Mouse (Mus musculus) heart, adult 18-20 months (tissue): Measurements from ENCODE around the gene Hexim1. TPM values are rescaled to one million over a fixed set of nuclear protein-coding genes. Genes with fewer than 3 reads are reported as not detected.
A peak's percentile ranks its signal among the peaks of the same experiment; 100 is the strongest.

Experiments
- DNase-seq, 2 experiments: peaks; one replicate each; pipeline ENCODE4 v3.0.0; 2021 to 2022; ENCODE audit warnings: mixed read lengths in 1 of 2
- total RNA-seq, 2 experiments: library from RNA; stranded (reverse); gene quantifications; 2 replicates each; pipeline ENCODE4 v1.2.3; 2021

Gene Hexim1
- total RNA-seq, 2 experiments from 2014 or later = 20.0 to 21.5 TPM

GRCm38 (mm10) chr11:103116959-103117590, 1.0 kb downstream of the Hexim1 start:
- DNase-seq = peak; percentile 87 to 88

DNA sequence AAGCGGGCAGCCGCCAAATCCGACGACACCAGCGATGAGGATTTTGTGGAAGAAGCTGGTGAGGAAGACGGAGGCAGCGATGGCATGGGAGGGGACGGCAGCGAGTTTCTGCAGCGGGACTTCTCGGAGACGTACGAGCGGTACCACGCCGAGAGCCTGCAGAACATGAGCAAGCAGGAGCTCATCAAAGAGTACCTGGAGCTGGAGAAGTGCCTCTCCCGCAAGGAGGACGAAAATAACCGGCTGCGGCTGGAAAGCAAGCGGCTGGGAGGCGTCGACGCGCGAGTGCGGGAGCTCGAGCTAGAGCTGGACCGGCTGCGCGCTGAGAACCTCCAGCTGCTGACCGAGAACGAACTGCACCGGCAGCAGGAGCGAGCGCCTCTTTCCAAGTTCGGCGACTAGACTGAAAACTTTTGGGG, 1.6 kb downstream of the Hexim1 start:
- DNase-seq = peak in 1 of 2 experiments; percentile 55

DNA sequence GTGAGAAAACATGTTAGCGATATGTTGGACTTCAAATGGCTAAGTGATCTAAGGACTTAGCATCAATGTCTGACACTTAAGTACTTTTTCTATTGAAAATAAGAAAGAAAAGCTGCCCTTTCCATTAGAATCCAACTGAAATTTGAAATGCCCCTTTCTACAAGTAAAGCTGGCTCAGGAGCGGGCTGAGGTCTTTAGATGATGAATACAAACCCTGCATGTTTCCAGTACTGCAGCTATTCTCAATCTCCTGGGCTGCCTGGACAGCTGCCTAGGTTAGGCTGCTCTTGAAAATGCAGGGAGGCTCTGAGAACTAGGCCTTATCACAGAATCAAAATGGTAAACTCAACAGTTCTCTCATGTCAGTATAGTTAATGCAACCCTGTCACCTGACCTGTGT, 2.8 kb downstream of the Hexim1 start:
- DNase-seq = peak in 1 of 2 experiments; percentile 12

DNA sequence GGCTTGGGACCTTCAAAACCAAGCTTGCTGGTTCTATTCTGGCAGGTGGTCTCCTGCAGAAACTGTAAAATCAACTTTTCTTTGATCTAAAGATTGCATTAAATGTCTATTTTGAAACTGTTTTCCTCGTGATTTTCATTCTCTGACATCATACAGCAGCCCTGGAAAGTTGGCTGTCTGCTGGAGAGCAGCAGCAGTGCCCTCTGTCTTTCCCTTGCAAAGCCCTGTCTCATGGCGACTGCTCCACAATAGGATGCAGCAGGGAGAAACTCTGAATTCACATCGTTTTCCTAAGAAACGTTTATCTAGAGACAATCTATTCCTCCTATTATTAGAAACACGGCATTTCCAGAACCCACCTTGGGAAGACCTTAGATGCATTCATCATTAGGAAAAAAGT, 3.6 kb downstream of the Hexim1 start:
- peak in 1 of 2 experiments; percentile 23 for DNase-seq

DNA sequence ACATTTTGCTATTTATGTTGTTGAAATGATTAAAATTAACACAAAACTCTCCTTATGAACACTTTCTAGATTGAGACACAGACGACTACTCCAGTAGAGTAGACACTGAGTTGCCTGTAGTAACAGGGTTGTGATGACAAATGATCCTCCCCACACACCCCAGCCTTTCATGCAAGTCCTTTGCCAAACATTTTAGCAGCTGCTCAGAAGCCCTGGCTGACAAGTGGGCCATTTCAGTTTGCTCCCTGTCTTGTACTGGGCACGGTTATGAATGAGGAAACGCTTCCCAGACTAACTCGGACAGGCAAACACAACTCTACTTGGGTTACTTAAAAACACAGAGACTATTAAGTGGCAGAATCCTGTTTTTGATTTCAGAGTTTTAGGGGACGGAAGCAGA, 4.3 kb downstream of the Hexim1 start:
- DNase-seq = peak in 1 of 2 experiments; percentile 36

DNA sequence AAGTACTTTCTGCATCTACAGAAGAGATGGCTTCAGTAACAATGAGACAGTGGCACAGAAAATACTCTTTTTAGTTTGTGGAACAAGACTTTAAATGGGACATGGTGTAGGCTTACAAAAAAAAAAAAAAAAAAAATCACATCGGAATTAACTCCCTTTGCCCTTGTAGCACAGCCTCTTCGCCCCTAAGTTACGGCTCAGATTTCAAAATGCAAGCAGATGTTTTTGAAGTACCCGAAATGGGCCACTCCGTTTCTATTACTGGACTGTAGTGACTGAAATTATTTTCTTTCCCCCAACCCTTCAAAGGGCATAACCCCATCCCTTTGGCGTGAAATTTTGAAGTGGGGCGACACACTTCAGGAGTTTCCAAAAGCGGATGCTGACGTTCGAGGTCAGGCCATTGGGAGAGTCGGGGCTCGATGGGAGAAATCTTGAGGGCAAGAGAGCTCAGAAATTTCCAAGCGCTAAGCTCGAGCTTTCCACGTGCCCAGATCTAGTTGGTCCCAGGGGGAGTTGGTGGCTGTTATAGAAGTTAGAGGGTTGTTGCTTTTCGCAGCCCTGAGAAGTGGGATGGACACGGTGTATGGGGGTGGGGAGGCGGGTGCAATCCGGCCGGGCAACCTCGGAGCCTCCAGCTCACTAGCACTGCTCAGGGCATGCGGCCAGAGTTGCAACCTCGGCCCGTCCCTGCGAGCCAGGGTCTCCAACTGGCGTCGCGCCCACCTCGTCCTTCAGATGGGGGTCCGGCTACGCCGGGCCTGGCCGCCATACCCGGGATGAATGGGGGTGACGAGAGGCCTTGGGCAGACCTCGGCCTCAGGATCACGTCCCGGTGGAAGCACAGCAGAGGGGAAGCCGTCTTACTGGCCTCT, 15.9 kb downstream of the Hexim1 start, which contains the start of gene Hexim2:
TSS of gene Hexim2 (plus strand) at position 729 of the 875 bp plus-strand sequence.
- peak; percentile 60 to 82 for DNase-seq

- peak; percentile 100 for DNase-seq
Measured at GRCm38 (mm10) chr11:103132576-103133455, 16.8 kb downstream of the Hexim1 start.

- DNase-seq = no peak
Measured at GRCm38 (mm10) chr11:103133456-103134185, 17.6 kb downstream of the Hexim1 start.

DNA sequence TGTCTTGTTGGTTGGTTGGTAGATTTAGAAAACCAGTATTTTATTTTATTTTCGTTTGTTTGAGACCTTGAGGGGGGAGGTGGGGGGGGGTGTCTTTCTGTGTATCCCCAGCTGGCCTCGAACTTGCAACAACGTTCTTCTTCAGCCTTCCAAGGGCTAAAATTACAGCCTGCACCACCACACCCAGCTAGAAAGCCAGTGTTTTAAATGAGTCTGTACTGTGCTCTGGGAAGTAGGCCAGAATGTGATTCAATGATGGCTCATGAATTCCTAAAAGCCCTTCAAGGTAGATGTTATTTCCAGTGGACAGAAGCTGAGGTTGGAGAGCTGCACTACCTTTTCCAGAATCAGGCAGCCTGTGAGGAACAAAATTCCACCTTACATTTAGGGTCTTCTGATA, 18.2 kb downstream of the Hexim1 start:
- no peak for DNase-seq

DNA sequence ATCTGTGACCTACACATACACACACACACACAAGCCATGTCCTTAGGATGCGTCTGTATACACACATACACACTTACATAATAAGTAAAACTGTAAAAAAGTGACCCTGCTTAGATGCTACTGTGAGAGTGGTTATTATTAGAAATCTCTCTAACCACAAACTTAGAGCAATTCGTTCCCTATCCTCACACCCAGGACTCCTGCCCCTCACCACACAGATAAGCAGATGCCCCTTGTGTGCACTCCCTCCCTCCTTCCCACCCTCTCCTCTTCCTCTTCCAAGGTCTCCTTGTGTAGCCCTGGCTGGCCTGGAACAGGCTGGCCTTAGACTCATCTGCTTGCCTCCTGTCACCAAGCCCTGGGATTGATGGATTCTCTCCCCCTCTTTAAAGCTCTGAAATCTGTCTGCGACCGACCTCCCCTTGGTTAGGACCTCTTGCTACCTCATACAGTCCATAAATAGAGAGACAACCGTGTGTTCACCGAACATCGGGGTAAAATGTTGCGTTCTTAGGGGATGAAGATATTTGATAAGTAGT, 20.1 kb downstream of the Hexim1 start:
- no peak for DNase-seq

DNA sequence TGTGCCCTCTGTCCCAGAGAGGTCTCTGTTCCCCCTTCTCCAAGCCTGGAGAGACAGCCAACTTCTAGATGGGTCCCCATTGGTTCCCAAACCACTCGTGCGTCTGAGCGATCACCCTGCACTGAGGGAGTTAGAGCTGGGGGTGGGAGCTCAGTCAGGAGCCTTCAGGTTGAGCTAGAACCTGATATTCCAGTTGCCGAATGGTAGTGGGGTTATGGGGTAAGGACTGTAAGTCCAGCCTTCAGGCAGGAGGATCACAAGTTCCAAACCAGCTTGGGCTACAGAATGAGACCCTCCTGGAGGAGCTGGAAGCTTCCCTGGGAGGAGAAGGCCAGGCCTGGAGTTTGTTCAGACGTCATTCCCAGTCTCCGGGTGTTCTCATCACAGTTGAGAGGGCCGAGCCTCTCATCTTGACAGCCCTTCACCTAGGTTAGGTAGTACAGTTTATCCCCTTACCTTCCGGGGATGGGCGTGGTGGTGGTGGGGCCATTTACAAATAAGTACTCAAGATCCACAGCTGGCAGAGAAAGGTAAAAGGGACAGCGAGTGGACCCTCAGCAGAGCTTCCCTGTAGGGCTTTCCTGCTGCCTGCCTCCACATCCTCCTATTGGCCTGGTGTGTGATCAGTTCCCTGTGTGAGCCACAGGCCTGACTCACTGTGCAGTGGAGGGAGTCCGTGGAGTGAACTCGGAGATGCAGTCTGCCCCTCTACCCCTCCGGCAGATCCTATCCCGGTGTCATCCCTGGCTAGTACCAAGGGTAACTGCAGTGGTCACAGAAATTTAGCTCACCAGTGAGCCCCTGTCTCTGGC, 24.1 kb downstream of the Hexim1 start:
- no peak for DNase-seq

GRCm38 (mm10) chr11:103140763-103141100, 24.7 kb downstream of the Hexim1 start:
- peak in 1 of 2 experiments; percentile 52 for DNase-seq

- DNase-seq = peak; percentile 81 to 84
Measured at GRCm38 (mm10) chr11:103141101-103141943, 25.3 kb downstream of the Hexim1 start.

DNA sequence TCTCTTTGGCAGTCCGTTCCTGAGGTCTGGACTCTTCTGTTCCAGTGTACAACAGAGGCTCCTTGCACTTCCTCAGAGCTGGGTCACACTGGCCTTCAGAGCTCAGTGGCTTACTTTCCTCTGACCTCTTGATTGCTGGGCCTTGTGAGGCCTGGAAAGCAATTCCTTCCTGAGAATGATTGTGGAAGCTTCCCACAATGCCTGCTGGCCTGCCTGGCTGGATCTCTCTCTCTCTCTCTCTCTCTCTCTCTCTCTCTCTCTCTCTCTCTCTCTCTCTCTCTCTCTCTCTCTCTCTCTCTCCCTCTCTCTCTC, 25.9 kb downstream of the Hexim1 start:
- peak; percentile 24 to 42 for DNase-seq

DNA sequence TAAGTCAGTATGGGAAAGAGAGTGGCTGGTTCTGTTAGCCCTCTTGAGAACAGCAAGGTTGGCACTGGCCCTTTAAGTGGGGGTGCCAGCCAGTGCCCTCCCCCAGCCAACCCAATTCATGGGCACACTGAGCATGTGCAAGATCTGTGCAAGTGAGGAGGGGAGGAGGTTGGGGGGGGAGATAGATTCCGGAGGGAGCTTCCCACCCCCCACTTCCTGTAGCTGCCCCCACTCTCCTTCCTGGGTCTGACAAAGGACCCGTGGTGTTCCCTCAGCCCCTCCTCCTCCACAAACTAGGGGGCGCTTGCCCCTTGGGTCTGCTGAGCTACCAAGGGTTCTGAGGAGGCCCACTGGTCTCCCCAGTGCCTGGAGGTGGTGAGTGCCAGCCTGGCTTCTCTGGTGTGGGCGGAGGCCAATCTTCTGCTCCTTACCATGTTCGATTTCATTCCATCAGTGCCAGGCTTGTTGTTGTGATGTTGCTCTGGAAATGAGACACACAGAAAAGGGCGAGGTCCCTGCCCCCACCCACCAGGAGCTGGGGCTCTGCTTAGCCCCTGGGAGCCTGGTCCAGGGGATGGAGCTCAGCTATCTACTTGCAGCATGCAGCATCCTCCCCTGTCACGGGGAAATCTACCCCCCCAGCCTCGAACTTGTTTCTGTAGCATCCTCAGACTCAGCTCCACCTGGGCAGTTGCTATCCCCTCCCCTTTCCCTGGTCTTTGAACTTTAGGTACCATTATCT, 26.6 kb downstream of the Hexim1 start:
- DNase-seq = peak; percentile 54 to 71

DNA sequence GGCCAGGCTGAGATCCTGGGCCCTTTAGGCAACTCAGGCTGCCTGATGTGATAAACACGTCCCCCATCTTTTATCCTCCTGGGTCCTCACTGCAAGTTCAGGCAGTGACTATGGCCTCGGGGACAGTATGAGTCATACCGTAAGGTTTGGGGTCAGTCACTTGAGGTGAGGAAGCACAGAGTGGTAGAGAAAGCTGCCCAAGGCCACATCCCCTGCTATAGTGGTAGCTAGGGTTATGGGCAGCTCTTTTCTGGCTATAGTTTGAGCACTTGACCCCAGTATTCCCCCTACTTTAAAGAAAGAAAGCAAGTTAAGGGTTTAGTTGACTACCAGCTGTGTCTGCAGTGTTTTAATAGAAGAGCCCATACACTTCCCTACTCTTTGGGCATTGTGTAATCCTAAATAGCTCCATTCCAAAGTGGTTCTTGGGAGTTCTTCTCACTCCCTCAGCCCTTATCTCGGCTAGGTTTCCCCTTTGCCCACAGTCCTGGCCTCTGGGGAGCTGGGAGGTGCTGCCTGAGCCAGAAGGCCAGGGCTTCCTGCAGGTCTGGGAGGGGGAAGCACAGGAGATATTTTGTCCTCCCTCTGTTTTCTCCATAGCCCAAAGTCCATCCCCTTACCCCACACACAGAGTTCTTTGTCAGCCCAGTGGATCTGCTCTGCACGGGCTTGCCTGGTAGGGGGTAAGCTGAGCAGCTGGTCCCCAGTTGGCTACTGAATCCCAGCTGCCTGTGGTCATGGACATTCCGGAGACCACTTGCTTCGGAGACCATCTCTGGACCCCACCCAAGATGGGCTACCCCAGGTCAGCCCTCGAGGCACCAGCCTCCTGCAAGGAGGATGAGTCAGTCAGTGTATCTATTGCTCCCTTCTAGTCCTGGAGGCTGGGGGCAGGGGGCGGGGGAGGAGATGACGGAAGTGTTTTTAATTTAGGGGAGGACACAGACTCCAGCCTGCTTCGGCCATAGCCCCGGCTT, 28.6 kb downstream of the Hexim1 start:
- DNase-seq = peak; percentile 17 to 38

- DNase-seq = no peak
Measured at GRCm38 (mm10) chr11:103146386-103146785, 30.4 kb downstream of the Hexim1 start.

- DNase-seq = no peak
Measured at GRCm38 (mm10) chr11:103147766-103148165, 31.7 kb downstream of the Hexim1 start.
